Mouse (Mus musculus) thymus, adult 2 months (tissue): Measurements from ENCODE around the gene Tshr.

Experiments used
- CTCF ChIP-seq: fragments of 200-500 bp; IDR thresholded peaks from 2 replicates; pipeline ENCODE4 v1.5.1; 2012; ENCODE audit warnings: mild to moderate bottlenecking, control low read depth, low read length, moderate library complexity, borderline replicate concordance; ENCODE audit not compliant: control insufficient read depth, poor library complexity, insufficient read depth; ENCODE audit errors: extremely low read depth
- POLR2A ChIP-seq: fragments of 200-500 bp; IDR thresholded peaks from 2 replicates; pipeline ENCODE4 v1.6.1; 2012; ENCODE audit warnings: mild to moderate bottlenecking, low read length, control low read depth, moderate library complexity; ENCODE audit not compliant: control insufficient read depth, poor library complexity, insufficient read depth; ENCODE audit errors: extremely low read depth

- TF ChIP-seq POLR2A, result no peak
- TF ChIP-seq CTCF, result no peak
These were observed 205.1 kb downstream of the Tshr start for GRCm38 (mm10) chr12:91589542-91589846.
